Mouse (Mus musculus) regulatory T cell (primary cell): ENCODE measurements around the gene Phf13.
"Not testable (repeated sequence)": the region's sequence is repeated elsewhere in the genome, so short reads cannot be mapped to it uniquely, and the experiment has no call there.

Source experiments
- in situ Hi-C: fragments of 300-600 bp; cut with MboI, MseI; formaldehyde crosslinking; loops from one replicate; pipeline ENCODE4 v1.15.1; 2025; ENCODE audit warnings: high pct_unique_total_duplicates

Phf13 gene

DNA sequence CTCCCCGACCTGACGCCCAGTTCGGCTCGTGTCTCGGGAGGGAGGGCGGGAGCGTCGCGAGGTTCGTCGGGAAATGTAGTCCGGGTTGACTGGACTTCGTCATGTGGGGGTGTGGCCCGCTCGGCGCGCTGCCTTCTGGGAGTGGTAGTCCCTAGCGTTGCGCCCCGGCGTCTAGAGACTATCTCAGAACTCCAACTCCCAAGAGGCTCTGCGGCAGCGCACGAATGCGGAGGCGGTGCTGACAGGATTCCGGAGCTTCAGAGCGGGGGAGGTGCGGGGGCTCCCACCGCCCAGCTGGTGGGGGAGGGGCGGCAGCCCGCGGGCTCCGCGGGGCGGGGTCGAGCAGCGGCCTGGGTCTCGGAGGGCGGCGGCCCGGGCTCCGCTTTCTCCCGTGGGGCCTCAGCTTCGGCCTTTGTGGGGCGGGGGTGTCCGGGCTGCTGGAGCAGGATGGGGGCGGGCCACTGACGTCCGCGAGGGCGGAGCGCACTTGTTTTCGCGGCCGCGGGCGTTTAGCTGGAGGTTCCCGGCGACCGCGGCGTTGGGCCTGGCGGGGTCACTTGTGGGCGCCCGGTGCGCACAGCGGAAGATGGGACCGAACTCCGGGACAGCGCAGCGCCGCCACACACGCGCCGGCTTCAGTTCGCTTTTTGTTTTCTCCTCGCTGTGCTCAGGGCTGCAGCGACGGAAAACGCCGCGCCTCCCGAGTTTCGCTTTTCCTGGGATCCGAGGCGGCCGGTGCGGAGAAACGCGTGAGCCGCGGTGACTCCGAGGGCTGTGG, at the start of gene Phf13:
TSS of gene Phf13 (minus strand) at position 86 of the 778 bp plus-strand sequence.
- in situ Hi-C loops: no loop called here

DNA sequence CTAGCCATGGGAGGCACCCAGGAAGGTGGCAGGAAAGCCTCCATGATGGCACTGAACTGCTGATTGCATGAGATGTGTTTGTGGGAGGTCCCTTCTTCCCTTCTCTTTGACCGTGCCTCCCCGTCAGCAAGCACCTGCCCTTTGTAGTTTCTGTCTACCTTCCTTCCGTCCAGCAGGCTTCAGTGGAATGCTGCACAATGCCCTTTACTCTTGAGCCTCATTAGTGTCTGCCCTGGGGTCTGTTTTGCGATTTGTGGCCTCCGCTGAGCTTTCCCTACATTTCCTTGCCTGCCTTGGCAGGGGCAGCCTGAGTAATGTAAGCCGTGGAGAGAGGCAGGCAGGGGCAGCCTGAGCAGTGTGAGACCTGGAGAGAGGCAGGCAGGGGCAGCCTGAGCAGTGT, 48.6 kb upstream of the Phf13 start:
- in situ Hi-C loops: no loop called here

DNA sequence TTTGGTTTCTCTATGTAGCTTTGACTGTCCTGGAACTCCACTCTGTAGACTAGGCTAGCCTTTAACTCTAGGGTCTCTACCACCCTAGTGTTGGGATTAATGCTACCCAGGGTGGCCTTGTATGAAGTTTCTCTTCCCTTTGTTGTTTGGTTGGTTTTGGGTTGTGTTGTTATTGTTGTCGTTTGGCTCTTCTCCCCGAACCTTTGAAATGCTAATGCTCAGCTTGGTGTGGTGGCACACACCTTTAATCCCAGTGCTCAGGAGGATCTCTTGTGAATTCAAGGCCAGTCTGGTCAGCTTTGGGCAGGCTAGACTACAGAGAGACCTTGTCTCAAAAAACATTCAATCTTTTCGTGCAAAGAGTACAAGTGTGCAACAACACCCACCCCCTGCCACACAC, 47.1 kb upstream of the Phf13 start:
- in situ Hi-C loops: no loop called here

DNA sequence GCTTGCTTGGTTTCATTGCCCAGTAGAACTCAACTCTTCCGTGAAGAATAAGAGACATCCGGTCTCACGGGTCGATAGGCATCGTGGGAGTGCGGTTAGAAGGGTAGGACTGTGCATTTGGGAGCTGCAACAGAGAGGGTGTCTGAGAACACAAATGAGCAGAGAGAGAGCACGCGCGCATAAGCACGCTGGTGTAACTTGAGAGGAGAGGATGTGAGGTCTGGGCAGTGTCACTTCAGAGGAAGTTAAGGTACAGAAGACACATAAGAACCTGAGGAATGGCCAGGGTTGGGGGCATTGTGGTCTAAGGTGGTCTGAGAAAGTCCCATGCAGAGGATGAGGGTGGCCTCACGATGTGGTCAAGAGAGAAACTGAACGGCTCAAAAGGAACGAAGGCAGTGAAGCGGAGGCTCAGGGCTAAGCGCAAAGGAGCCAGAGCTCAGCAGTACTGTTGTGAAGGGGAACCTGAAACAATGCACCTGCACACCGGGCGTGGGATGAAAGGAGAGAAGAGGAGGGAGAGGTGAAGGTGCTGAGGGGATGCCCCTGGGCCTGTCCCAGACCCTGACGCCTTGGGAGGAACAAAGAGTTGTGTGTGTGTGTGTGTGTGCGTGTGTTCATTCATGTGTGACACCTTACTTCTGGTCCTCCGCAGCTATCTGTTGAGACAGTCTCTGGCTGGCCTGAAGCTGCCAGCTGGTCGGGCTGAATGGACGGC, 46.0 kb upstream of the Phf13 start:
- in situ Hi-C loops: no loop called here

DNA sequence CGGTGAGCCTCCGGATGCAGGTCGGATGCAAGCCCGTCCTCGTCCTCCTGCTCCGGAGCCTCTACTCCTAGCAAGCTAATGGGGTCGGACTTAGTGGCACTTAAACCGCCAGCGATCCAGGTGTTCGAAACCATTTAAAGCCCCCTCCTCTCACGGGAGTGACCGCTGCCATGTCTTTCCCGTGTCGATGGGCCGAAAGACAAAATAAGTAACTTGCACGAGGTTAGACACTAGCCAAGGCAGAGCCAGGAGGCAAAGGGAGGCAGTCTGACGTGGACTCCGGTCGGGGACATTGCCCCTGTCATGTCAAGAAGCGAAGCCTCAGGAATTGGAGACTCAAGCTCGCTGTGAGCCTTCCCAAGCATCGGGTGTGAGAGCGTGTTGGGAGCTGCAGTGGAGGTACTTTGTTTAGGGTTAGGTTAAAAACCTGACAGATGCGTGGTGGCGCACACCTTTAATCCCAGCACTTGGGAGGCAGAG, 43.8 kb upstream of the Phf13 start:
- in situ Hi-C loops: no loop called here

DNA sequence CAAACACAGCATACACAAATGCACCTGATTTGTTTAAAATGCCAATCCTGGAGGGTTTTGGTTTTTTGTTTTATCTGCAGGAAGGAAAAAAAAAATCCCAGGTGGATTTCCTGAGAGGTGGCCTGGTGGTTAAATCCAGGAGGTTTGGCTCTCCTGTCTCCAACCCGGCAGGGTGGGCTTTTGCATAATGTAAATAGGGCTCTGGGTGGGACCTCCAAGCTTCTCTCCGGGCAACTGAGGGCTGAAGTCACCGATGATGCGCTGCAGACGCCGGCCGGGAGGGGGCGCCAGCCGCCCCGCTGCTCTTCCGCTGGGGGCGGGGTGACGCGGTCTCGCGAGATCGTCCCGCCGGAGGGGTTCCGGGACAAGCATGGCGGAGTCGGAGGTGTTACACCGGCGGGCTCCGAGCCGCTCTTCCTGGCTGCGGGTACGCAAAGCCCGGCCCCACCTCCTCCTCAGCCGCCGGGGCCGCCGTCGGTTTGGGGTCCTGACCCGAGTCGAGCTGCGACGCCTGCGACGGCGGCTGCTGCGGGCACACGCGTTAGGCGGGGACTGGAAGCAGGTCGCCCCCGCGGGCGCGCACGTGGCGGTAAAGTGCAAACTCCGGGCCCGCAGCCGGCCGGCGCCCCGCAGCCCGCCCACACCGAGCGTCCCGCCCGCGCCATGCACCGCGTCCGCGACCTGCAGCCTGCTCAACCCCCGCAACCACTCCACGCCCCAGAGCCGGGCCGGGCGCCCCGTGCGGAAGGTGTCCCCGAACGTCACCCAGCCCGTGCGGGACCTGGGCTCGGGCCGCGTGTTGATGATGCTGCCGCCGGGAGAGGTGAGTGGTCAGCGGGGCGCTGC, 43.1 kb upstream of the Phf13 start, which contains the start of gene Nol9:
TSS of gene Nol9 (plus strand) at position 337 of the 846 bp plus-strand sequence.
- in situ Hi-C loops: no loop called here

DNA sequence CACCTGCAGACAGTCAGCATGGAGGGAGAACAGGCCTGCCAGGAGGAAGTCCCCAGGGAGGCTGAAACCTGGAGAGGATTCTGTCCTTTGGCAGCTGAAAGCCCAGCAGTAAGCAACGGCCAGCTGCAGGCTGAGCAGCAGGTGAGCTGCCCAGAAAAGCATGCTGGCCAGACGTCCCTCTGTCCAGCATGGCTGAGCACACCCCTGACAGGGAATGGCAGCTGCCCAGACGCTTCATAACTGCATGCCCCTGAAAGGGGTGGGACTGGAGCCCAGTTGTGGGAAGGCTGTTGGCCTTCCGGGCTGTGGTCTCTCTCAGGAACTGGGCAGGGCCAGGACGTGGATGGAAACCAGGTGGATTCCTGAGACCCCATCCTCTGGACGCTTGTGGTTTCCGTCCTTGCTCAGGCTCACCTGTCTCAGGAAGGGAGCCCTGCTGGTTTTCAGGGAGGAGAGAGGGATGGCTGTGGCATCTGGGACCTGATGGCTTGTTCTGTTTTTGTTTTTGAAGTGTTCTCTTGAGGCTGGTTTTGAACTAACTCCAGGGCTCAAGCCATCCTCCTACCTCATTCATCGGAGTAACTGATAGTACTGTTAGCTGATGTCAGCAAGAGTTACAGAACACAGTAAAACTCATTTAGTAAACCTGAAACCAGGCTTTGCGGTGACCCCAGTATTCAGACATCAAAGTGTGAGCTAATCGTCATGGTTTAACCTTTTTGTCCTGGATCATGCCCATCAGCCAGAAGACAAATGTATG, 42.3 kb upstream of the Phf13 start, which contains the start of gene Tas1r1:
TSS of gene Tas1r1 (minus strand) at position 344 of the 760 bp plus-strand sequence.
- in situ Hi-C loops: no loop called here

DNA sequence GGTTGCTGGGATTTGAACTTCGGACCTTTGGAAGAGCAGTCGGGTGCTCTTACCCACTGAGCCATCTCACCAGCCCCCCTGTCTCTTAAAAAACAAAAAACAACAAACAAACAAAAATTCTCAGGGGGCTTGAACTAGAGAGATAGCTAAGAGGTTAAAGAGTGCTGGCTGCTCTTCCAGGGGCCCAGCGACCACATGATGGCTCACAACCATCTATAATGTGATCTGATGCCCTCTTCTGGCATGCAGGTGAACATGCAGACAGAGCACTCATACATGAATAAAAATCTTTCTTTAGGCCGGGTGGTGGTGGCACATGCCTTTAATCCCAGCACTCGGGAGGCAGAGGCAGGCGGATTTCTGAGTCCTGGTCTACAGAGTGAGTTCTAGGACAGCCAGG, 40.4 kb upstream of the Phf13 start:
- in situ Hi-C loops: not testable (repeated sequence)

DNA sequence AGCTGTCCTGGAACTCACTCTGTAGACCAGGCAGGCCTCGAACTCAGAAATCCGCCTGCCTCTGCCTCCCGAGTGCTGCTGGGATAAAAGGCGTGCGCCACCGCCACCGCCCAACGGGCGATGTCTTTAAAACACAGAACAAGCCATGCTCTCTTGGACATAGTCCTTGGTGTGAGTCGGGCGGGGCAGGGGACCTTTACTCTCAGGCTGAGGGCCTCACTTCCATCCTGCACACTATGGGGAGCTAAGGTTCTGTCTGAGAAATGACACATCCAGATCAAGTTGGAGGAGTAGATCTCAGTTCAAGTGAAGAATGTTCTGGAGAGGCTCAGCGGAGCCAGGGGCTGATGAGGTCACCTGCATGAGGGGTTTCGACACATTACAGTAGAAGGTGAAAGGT, 36.9 kb upstream of the Phf13 start:
- in situ Hi-C loops: loop anchor here (5.0 kb wide), 1 partner anchor 51 kb away; no protein-coding TSS in a partner anchor

DNA sequence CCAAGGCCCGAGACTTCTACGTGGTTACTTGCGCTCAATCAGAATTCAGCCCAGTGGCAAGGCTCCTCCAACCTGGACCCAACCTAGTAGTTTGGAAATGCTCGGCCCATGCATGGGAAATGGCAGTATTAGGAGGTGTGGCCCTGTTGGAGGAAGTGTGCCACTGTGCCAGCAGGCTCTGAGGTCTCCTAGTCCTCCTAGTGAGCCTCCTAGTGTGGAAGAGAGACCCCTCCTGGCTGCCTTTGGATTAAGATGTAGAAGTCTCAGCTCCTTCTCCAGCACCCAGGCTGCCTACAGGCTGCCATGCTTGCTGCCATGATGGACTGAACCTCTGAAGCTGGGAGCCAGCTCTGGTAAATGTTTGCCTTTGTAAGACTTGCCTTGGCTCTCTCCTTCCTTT, 33.9 kb upstream of the Phf13 start:
- in situ Hi-C loops: loop anchor here (5.0 kb wide), 1 partner anchor 48 kb away; no protein-coding TSS in a partner anchor

DNA sequence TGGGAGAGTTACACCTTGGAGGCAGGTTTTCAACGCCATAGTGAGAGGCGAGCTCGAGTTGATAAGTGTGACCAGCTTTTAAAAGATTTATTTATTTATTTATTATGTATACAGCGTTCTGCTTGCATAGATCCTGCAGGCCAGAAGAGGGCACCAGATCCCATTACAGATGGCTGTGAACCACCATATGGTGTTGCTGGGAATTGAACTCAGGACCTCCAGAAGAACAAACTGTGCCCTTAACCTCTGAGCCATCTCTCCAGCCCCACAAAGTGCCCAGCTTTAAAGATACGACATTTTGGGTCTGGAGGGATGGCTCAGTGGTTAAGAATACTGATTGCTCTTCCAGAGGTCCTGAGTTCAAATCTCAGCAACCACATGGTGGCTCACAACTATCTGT, 33.0 kb upstream of the Phf13 start:
- in situ Hi-C loops: no loop called here

DNA sequence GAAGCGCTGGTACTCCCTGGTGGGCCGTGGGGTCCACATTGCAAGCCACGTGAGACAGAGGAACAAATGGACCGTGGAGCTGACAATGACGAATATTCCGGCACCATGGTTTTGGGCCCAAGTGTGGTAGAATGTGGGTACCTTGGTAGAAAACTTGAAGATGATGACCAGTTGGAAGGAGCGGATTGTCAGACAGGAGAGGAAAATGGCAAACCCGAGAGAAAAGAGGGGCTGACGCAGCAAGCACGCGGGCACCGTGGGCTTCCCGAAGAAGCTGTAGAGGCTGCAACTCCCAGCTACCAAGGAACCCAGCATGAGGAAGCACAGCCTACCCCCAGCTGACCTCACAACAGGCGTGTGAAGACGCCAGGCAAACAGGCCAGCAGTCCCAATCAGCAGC, 32.4 kb upstream of the Phf13 start:
- in situ Hi-C loops: no loop called here

DNA sequence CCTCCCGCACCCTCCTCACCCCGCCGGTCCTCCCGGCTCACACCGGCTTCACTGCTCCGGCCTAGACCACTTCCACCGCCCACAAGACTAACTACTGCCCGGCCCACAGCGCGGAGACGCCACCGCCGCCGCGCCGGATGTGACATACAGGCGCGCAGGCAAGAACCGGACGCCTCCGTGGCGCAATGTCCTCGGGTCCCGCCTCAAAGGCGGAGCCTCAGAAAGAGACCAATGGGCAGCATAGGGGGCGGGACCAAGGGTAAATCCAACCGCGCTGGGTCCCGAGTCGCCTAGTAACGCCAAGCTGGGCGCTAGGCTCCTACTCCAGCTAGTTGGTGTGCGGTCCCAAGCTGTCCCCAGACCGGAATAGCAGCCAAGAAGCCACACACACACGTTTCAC, 31.5 kb upstream of the Phf13 start, which contains the start of gene Zbtb48:
TSS of gene Zbtb48 (minus strand) at position 148 of the 400 bp plus-strand sequence.
- in situ Hi-C loops: no loop called here

DNA sequence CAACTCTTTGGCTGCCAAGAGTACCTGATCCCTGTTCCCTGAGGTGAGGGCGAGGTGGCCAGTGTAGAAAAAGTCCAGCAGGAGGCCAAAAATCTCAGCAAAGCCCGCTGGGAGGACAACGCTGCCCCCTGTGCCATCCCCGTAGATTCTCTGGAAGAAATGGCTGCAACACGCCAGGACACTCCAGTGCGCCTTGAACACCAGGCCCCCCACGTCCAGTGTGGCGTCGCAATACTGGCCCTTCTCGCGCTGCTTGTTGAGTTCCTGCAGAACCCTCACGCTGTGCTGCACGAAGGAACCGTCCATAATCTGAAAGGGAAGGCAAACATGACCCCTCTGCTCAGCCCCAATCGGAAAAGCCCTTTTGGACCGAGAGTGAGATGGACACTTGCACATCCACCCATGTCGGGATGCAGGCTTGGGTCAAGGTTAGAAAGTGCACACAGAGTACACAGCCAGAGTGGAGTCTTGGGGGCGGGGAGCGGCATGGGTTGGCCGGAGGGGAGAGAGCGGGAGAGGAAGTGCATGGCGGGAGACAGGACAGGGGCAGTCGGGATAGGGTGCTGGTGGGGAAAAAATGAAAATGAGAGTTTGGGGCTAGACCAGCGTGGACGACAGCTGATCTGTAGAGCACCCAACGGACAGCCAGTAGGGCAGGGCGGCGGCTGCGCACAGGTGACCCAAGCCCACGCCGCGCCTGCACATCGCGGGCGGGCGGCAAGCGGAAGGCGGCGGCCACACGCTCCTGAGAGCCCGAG, 30.9 kb upstream of the Phf13 start:
- in situ Hi-C loops: no loop called here

DNA sequence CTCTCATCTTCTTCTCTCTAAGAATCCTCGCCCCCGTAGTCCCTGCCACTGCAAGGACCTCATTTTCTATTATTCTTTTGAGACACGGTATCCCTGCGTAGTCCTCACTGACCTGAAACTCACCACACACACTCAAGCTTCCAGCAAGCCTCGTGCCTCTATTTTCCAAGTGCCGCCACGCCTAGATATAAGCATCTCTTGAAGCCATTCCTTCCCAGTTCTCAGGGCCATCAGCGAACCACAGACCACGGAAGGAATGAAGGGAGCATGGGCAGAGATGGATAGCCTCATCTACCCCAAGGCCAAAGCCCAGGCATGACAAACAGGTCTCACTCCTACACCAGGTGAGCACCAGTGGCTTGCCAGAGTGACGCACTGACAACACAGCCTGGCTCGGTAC, 28.5 kb upstream of the Phf13 start:
- in situ Hi-C loops: no loop called here

DNA sequence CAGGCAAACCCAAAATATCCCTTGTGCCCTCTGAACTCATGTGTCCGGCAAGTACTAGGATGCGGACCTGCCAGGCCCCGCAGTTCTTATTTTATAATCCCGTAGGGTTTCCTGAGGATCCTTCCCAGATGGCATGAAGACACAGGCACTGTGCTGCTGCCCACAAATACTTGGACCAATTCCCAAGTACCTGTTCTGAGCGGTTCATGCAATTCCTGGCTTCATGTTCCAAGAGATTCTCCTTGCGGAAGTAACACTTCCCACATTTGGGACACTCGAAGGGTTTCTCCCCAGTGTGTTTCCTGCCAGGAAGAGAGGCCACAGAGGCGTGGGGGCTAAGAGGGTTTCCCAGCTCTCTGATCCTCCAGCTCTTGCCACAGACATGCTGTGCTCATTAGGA, 26.4 kb upstream of the Phf13 start:
- in situ Hi-C loops: no loop called here

DNA sequence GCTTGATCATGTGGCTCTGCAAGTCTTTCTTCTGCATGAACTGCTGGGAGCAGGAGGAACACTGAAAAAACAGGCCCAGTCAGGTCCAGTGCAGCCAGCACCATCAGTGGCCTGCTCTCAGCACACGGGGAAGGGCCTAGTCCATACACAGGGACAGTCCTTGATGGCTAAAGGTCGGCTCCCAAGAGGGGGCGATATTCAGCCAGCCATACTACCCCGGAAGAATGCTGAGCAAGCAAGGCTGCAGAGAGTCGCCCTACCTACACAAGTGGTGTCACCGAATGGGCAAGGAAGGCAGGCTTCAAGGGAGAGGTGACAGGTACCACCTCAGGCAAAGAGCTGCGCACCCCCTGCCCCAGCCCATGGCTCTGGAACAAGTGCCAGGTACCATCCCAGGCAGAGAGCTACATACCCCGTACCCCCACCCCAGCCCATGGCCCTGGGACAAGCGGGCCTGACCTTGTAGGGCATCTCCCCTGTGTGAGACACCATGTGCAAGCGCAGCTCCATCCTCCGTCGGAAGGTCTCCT, 25.6 kb upstream of the Phf13 start:
- in situ Hi-C loops: no loop called here

DNA sequence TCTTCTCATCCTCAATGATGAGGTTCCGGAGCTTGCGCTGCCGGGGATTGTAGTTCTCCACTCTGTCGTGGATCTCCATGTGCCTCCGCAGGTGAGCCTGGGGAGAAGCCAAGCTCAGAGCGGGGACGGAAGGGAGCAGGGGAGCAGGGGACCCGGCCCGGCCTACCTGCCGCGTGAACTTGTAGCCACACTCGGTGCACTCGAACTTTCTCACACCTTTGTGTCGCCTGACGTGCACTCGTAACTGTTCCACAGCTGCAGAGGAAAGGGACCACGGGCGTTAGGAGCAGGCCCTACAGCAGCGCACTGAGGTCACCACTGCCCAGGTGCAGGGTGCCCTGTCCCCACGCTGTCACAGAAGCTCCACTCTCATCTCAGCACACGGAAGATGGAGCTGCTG, 24.0 kb upstream of the Phf13 start:
- in situ Hi-C loops: no loop called here

DNA sequence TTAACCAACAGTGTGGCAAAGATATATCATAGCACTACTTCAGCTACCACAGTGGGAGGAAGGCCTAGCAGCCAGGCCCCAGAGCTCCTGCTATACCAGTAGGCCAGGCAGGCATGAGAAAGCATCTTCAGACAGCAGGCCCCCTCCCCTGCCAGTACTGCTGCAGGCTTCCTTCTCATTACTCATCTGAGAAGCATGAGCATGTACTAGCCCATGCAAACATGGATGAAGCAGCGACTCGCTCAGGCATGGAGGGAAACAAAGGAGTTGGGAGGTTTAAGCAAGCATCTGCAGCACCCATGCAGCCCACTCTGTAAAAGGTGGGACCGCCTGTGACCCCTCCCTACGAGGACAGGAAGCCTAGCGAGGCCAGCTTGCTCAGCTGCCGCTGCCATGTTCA, 23.0 kb upstream of the Phf13 start:
- in situ Hi-C loops: no loop called here
